Mouse (Mus musculus): Measurements from ENCODE around the gene Ndufa13. TPM values are rescaled to one million over a fixed set of nuclear protein-coding genes. Genes with fewer than 3 reads are reported as not detected.

The Ndufa13 gene
- total and polyA plus RNA-seq, 2 experiments from 2014 or later, result 223 to 666 TPM

DNA sequence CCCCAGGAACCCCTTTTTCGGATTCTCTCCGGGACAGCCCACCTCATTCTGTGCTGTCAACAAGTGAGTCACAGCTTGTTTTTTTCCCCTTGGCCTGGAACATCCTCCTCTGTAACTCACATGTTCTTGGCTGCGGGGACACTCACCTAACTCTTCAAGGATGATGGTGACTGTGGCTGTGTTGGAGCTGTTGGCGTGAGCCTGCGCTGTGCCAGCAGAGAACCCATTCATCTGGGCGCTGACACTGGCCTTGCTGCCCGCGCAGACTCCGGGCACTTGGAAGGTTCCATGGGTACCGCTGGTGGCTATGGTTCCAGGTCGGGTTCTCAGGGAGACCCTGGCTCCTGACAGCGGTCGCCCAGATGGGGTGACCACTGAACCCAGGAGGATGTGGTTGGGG lies 18.2 kb downstream of the Ndufa13 start:
- TF ChIP-seq CTCF (IDR thresholded peaks at IDR 0.05; ENCODE audit: low read depth) (no peak), EP300 (IDR thresholded peaks at IDR 0.05; ENCODE audit: low read depth) (no peak)
- H3K27me3 ChIP-seq (ENCODE audit: control insufficient read depth, insufficient read depth, low read length), result peaks cover 100% of the 10 kb centered on the region

DNA sequence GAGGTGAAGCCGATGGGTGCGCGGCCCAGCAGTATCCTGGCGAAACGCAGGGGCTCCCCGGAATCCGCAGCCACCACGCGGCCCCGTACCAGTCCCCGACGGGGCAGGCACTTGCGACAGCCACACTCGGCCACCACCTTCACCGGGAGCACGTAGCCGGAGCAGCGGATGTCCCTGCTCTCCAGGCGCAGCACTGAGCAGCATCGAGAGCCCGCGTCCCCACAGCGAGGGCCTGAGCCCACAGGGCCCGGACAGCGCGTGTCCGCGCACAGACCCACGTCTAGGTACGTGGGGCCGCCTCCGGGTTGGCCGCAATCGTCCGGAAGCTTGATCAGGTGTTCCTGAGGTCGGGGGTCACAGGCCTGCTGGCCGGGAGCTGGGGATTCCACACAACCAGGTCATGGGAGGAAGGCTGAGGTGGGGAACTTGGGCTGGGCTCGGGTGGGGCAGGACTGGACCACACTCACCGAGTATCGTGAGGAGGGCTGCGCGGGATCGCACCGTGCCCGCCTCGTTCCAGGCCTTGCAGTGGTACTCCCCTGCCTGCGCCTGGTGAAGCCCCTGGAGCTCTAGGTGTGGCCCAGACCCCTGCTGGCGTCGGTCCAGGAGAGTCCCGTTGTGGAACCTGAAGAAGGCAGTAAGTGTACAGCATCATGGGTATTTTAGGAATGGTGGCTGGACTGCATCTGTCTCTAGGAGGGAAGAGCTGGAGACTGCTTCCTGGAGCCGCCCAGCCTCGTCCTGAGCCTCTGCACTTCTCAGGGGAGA lies 19.3 kb downstream of the Ndufa13 start:
- no peak for TF ChIP-seq EP300 (IDR thresholded peaks at IDR 0.05; ENCODE audit: low read depth)
- no peak for TF ChIP-seq CTCF (IDR thresholded peaks at IDR 0.05; ENCODE audit: low read depth)
- Histone ChIP-seq H3K9ac (replicated peaks; ENCODE audit: low read depth, low read length) (no peak overlapping the region), H3K9me3 (replicated peaks; ENCODE audit: control insufficient read depth, low read length) (no peaks in the 10 kb centered on the region), H3K4me3 (ENCODE audit: low read depth, low read length) (peak overlapping the region; percentile 45), H3K27ac (ENCODE audit: low read depth) (no peak overlapping the region), H3K27me3 (ENCODE audit: control insufficient read depth, insufficient read depth, low read length) (peaks cover 91% of the 10 kb centered on the region), H3K4me1 (ENCODE audit: control insufficient read depth, insufficient read depth) (peaks cover 7% of the 10 kb centered on the region; the same call in 1 of the 2 replicates), H3K4me2 (ENCODE audit: low read depth, low read length) (no peak overlapping the region), H3K36me3 (replicated peaks; ENCODE audit: control insufficient read depth, insufficient read depth, low read length) (no peaks in the 10 kb centered on the region)
- no peak for ATAC-seq (ENCODE audit: insufficient read depth, low read depth)
- 21% methylated on average over 52 of the region's 52 CpGs for WGBS
- DNase-seq (ENCODE audit: low spot score), result no peak

More for the DNA sequence above, 18.2 kb downstream of the Ndufa13 start:
- WGBS, result 62% methylated on average over 13 of the region's 13 CpGs
- peaks cover 19% of the 10 kb centered on the region for H3K4me1 ChIP-seq (ENCODE audit: control insufficient read depth, insufficient read depth)
- no peak overlapping the region for H3K9ac ChIP-seq (replicated peaks; ENCODE audit: low read depth, low read length)
- no peak for ATAC-seq (ENCODE audit: insufficient read depth, low read depth)
- no peaks in the 10 kb centered on the region for H3K36me3 ChIP-seq (replicated peaks; ENCODE audit: control insufficient read depth, insufficient read depth, low read length)
- no peak overlapping the region for H3K27ac ChIP-seq (ENCODE audit: low read depth)
- H3K4me2 ChIP-seq (ENCODE audit: low read depth, low read length), result no peak overlapping the region
- no peak overlapping the region for H3K4me3 ChIP-seq (ENCODE audit: low read depth, low read length)
- no peaks in the 10 kb centered on the region for H3K9me3 ChIP-seq (replicated peaks; ENCODE audit: control insufficient read depth, low read length)
- no peak for DNase-seq (ENCODE audit: low spot score)

DNA sequence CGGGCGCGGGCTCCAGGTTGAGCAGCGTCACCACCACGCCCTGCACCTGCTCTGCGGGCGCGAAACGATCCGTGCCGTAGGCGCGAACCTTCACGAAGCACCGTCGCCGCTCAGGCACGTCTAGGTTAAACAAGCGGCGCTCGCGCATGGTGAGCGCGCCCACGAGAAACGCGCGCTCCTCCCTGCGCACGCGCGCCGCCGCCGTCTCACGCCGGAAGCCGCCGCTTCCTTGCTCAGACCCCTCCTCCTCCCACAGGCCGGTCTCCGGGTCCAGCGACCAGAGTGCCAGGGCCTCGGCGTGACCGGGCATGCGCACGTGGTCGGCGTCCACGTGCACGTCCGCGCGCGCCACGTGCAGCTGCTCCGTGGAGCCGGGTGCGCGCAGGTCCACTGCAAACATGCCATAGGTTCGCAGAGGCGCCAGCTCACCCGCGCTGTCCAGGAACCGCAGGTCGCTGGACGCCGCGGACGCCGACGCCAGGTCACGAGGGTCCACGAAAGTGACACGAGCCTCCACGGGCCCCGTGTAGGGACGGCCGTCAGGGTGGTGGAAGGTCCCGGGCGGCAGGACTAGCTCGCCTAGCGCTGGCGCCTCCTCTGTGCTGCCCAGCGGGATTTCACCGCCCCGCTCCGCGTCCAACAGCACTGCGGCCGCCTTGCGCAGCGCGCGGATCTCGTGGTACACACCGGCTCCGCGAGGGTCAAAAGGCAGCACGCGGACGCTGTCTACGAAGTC lies 20.2 kb downstream of the Ndufa13 start:
- H3K9ac ChIP-seq (replicated peaks; ENCODE audit: low read depth, low read length), result no peak overlapping the region
- H3K9me3 ChIP-seq (replicated peaks; ENCODE audit: control insufficient read depth, low read length), result no peaks in the 10 kb centered on the region
- H3K27ac ChIP-seq (ENCODE audit: low read depth), result no peak overlapping the region
- ATAC-seq (ENCODE audit: insufficient read depth, low read depth) (peak; percentile 55; the same call in 1 of the 2 replicates), DNase-seq (ENCODE audit: low spot score) (no peak)
- 10% methylated on average over 103 of the region's 103 CpGs for WGBS
- peak overlapping the region; percentile 45 for H3K4me3 ChIP-seq (ENCODE audit: low read depth, low read length)
- TF ChIP-seq EP300 (IDR thresholded peaks at IDR 0.05; ENCODE audit: low read depth), result no peak
- TF ChIP-seq CTCF (IDR thresholded peaks at IDR 0.05; ENCODE audit: low read depth), result no peak
- no peaks in the 10 kb centered on the region for H3K36me3 ChIP-seq (replicated peaks; ENCODE audit: control insufficient read depth, insufficient read depth, low read length)
- peak overlapping the region; percentile 55 for H3K4me2 ChIP-seq (ENCODE audit: low read depth, low read length)
- H3K4me1 ChIP-seq (ENCODE audit: control insufficient read depth, insufficient read depth), result 0 out of 2 replicates have a peak, but pooled peaks cover 8% of the 10 kb centered on the region
- H3K27me3 ChIP-seq (ENCODE audit: control insufficient read depth, insufficient read depth, low read length), result peaks cover 82% of the 10 kb centered on the region

DNA sequence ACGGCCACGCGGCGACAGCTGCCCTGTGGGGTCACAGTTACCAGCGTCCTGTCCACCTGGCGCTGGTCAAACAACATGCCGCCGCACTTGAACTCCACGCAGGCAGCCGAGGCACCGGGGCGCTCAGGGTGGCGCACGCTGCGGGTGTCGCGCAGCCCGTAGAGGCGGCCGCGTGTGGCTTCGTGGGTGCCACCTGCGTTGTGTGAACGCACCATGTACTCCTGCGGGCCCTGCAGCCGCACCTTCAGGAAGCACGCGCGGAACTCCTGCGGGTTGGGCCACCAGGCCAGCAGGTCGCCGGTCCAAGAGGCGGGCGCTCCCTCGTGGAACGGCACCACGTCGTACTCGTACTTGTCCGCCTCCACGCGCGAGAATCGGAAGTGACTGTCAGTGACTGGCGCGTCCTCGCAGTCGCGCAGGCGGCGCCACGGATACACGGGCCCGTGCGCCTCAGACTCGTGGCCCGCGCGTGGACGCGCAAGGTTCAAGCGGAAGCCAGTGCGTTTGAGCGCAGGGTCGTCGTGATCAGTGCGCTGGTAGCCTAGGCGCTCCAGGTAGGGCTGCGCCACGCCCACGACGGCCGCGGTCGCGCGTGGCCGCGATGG lies 21.0 kb downstream of the Ndufa13 start:
- Histone ChIP-seq H3K4me3 (ENCODE audit: low read depth, low read length) (peak overlapping the region; percentile 45), H3K9ac (replicated peaks; ENCODE audit: low read depth, low read length) (no peak overlapping the region), H3K27ac (ENCODE audit: low read depth) (no peak overlapping the region), H3K4me2 (ENCODE audit: low read depth, low read length) (peak overlapping the region; percentile 55), H3K4me1 (ENCODE audit: control insufficient read depth, insufficient read depth) (0 out of 2 replicates have a peak, but pooled peaks cover 8% of the 10 kb centered on the region), H3K9me3 (replicated peaks; ENCODE audit: control insufficient read depth, low read length) (no peaks in the 10 kb centered on the region), H3K36me3 (replicated peaks; ENCODE audit: control insufficient read depth, insufficient read depth, low read length) (no peaks in the 10 kb centered on the region), H3K27me3 (ENCODE audit: control insufficient read depth, insufficient read depth, low read length) (peaks cover 74% of the 10 kb centered on the region)
- TF ChIP-seq CTCF (IDR thresholded peaks at IDR 0.05; ENCODE audit: low read depth) (no peak), EP300 (IDR thresholded peaks at IDR 0.05; ENCODE audit: low read depth) (no peak)
- DNase-seq (ENCODE audit: low spot score) (no peak), ATAC-seq (ENCODE audit: insufficient read depth, low read depth) (no peak)
- 23% methylated on average over 71 of the region's 79 CpGs for WGBS

DNA sequence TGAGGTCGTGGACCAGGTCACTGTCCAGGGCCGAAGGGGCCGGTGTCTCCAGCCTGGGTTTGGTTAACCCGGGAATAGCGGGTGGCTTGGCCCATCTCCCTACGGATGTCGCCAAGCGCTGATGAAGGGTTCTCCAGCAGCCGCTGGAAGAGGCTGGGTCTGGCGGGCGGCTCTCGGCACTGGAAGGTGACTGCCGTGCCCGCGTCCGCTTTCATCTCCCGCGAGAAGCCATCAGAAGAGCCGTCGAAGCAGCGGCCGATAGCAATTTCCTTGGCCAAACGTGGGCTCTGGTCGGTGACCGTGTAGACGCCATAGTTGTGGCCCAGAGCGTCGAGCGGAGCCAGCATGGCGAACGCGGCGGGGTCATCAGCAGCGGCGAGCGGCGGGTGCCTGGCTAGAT lies 21.5 kb downstream of the Ndufa13 start:
- H3K27ac ChIP-seq (ENCODE audit: low read depth), result no peak overlapping the region
- TF ChIP-seq EP300 (IDR thresholded peaks at IDR 0.05; ENCODE audit: low read depth) (no peak), CTCF (IDR thresholded peaks at IDR 0.05; ENCODE audit: low read depth) (no peak)
- DNase-seq (ENCODE audit: low spot score) (no peak), ATAC-seq (ENCODE audit: insufficient read depth, low read depth) (no peak)
- no peaks in the 10 kb centered on the region for H3K36me3 ChIP-seq (replicated peaks; ENCODE audit: control insufficient read depth, insufficient read depth, low read length)
- no peaks in the 10 kb centered on the region for H3K9me3 ChIP-seq (replicated peaks; ENCODE audit: control insufficient read depth, low read length)
- 15% methylated on average over 37 of the region's 37 CpGs for WGBS
- H3K27me3 ChIP-seq (ENCODE audit: control insufficient read depth, insufficient read depth, low read length), result peaks cover 69% of the 10 kb centered on the region
- peak overlapping the region; percentile 45 for H3K4me3 ChIP-seq (ENCODE audit: low read depth, low read length)
- H3K9ac ChIP-seq (replicated peaks; ENCODE audit: low read depth, low read length), result no peak overlapping the region
- H3K4me2 ChIP-seq (ENCODE audit: low read depth, low read length), result no peak overlapping the region
- 0 out of 2 replicates have a peak, but pooled peaks cover 8% of the 10 kb centered on the region for H3K4me1 ChIP-seq (ENCODE audit: control insufficient read depth, insufficient read depth)
